Mouse (Mus musculus) c-Kit-positive CD71-positive TER-119-negative erythroid progenitor cells, embryonic 14.5 days (primary cell): ENCODE measurements around the gene Mrpl16.

Experiments
- DNase-seq: peaks from one replicate; pipeline ENCODE4 v3.0.0-alpha.2; 2013; ENCODE audit warnings: low read depth

Gene Mrpl16

DNA sequence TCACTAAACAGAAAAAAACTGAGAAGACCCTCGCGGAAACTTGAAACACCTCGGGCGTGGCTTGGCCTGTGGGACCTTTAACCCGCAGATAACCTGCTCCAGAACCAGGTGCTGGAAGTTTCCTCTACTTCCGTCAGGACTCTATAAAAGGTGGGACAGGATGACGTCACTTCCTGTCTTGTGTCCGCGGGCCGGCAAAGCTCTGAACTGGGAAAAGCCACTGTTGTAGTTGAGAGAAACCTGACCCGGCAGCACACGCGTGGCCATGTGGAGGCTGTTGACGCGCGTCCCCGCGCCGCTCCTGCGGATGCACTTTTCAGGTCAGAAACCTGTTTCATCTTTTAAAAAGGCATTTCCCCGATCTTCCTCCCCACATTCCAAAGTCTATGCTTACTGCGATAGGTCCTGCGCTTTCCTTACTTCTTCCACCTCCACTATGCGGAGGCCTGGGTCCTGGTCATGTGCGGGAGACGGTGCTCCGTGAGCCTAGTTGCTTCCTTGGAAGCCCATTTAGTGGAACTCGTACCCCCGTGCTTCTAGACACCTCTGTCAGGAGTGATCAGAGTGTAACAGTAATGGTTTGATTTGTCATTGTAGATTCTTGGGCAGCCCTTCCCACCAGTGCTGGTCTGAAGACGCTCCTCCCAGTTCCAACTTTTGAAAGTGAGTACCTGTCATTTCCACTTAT is at the start of gene Mrpl16:
Gene Mrpl16, plus strand, starts transcription at position 187 of the 688 bp plus-strand sequence.
- peak; percentile 93 for DNase-seq

DNA sequence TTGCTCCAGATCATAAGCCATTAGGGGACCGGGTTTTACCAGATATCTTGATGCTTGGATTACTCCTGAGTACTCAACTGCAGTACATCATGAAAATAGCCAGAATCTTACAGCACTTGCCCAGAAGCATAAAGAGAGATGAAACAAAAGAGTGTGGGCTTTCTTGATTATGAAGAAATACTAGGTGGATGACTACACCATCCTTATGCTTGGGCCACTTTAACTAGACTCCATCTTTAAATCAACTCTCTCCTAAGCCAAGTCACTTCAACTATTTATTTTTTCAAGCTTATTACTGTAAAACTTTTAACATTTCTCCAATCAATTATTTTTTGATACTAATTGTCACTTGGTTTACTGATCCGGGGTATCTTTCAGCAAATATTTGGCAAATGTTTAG is 46.3 kb upstream of the Mrpl16 start:
- no peak for DNase-seq

DNA sequence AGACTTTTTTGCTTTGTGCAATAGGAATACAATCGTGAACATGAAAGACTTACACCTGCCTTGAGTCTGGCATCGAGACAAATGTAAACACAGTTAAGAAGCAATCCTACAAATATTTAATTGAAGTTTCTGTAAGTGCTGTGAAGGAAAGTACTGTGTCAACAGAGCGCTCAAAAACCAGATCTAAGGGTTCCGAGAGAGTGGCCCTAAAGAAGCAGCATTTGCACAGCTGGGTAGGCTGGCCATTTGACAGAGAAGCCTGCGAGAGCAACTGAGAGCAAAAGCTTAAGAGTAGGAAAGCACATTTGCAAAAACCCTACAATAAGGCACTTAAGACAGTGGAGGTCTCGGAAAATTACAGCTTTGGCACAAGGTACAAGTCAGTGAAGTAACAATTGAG is 45.9 kb upstream of the Mrpl16 start:
- DNase-seq: no peak

DNA sequence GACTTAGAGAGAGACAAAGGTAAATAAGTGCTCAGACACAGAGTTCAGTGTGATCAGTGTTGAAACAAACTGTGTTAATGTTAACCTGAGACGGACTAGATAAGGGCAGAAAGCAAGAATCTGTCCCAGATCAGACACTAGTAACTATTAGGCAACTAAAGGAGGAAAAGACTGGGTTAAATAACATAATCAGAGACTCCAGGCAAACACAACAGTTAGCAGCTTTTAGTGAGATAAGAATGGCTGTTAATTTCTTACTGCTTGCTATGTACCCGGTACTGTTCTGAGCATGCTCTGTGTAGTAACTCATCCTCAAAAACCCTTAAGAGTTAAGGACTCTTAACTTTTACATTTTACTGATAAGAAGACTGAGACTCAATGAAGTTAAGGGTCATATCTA is 44.3 kb upstream of the Mrpl16 start:
- peak; percentile 58 for DNase-seq

DNA sequence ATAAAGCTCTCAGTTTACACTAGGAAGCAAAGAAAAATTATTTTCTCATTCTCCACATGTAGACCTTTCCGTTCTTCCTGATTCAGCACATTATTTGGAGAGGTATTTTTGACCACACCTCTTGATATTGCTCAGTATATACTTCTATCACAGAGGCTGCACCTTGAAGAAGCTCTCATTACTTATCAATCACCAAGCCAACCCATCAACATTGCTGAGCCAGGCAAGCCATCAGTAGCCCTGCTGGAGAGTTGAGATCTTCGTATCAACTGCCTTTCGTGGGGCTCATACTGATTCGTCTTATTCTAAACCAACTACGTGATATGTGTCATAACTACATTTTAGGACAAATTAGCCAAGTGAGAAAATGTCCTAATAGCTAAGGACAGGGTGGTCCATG is 42.9 kb upstream of the Mrpl16 start:
- DNase-seq: peak; percentile 60

DNA sequence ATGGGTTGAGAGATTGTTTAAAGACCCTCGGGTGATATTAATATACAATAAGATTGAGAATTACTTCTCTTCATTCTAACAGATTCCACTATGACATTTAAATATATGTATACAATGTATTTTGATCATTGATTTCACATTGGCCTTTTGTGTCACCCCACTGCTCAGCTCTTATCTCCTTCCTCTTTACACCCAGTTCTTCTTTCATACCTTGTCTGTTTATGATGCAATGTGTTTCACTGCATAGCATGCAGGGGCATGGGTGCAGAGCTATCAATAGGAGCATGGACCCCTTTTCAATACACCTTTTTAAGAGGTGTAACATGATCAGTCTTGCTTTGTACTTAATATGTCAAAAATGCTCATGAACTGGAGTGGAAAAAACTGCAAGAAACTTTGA is 39.9 kb upstream of the Mrpl16 start:
- no peak for DNase-seq

DNA sequence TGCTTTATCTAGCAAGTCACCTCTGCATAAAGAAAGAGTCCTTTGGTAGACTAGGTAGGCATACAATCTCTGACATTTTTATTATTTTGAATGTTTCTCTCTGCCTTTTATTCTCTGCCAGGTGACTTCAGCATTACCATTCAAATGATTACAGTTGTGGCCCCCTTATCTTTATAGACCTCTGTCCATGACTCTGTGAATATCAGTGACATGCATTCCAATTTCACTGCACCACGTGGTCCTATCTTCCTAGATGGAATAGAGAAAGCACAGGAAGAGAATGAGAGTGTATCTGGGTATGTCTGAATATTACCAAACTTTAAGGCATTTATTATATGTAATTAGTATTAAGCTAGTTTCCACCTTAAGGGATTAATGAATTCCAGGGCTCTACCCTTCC is 33.7 kb upstream of the Mrpl16 start:
- DNase-seq: no peak

DNA sequence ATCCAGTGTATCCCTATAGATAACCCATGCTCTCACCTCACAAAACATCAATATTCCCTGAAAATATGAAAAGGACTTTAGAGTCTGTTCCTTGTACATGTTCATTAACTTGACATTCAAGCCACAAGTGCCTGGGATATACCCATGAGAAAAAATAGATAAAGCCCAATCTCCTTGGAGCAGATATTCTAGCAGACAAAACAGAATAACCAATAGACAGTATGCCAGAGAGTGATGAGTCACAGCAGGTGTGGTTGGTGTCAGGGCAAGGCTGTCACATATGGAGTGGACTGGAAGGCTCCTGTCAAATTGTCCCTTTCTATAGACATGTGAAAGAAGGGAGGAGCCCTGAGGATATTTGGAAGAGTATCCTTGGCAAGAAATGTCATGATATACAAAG is 24.5 kb upstream of the Mrpl16 start:
- DNase-seq: no peak

DNA sequence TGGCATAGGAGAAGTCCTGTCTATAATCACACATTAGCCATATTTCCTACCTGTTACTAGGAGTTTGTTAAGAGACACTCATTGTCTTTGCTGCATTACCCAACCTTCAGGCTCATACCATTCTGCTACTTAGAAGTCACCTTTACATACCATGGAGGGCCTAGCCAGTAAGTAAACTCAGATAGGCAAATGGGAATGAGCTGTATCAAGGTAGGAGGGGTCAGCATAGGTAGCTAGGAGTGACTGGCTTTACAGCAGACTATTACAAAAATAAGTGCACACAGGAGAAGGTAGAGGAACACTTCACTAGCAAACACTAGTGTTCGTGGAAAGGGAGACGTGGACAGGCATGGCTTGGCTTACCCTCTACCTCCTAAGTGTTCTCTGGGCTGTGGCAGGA is 22.9 kb upstream of the Mrpl16 start, which contains the start of gene Gif:
Gene Gif, plus strand, starts transcription at position 257 of the 400 bp plus-strand sequence.
- DNase-seq: no peak

DNA sequence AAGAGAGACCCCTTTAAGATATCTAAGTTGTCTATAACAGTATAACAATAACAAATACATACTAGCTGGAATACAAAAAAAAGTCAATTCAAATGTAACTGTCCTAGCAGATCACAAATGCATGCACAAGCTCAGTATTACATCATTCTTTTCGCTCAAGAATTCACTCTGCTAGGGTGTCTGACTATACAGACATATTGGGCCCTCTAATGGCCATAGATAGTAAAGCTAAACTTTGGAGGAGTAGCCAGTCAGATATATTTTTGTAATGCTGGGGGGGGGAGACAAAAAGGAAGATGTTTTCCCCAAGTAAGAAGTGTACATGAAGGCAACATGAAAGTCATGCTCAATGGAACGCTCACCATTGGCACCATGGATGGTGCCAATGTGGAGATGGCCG is 5.1 kb upstream of the Mrpl16 start:
- DNase-seq: no peak

DNA sequence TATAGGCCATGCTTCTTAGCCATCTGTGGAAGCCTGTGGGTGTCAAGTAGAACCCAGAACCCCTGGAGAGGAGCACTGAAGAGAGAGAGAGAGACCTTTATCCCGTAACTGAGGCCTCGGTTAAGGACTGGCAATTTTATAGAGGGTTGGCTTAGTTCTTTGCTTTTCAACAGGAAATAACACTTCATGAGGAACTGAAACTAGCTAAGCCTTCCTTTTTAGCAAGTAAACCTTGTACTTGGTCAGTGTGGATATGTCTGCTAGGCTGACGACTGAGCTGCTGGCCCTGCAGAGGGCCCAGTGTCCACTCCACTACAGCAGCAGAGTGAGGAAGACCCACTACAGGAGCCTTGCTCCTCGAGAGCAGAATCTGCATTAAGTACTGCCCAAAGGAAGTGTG is 3.8 kb upstream of the Mrpl16 start:
- DNase-seq: no peak

DNA sequence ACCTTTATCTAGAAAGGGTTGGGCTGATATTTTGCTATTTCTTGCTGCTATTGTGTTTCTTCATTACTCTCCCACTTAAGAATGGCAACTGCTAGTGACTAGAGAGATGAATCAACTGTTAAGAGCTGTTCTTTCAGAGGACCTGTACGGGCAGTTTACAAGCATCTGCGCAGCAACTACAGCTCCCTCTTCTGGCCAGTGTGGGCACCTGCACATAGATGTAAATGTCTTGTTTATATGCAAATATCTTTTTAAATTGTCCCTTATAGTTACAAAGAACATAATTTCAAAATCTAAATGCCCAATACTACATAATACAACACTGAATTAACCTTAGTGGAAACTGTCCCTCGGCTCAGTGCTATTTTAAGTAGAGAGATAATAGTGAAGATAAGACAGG is 2.0 kb upstream of the Mrpl16 start:
- peak; percentile 39 for DNase-seq

DNA sequence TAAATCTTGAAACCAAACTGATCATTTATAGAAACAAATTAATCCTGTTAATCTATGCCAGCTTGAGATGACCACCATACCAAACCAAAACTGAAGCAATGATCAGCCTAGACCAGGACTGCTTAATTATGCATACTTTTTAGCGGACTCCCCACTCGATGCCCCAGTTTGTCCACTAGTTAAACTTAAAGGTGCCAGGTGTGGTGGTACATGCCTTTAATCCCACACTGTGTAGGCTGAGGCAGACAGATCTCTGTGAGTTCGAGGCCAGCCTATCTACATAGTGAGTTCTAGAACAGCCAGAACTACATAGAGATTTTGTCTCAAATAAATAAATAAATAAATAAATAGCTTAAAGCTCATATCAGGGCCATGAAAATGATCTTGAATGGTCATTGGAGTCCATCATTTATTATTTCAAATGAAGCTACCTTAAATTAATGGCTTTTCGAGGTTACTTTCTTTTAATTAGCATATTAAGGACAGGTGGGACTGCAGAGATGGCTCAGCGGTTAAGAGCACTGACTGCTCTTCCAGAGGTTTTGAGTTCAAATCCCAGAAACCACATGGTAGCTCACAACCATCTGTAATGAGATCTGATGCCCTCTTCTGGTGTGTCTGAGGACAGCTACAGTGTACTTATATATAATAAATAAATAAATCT is 802 bp upstream of the Mrpl16 start:
- DNase-seq: no peak

DNA sequence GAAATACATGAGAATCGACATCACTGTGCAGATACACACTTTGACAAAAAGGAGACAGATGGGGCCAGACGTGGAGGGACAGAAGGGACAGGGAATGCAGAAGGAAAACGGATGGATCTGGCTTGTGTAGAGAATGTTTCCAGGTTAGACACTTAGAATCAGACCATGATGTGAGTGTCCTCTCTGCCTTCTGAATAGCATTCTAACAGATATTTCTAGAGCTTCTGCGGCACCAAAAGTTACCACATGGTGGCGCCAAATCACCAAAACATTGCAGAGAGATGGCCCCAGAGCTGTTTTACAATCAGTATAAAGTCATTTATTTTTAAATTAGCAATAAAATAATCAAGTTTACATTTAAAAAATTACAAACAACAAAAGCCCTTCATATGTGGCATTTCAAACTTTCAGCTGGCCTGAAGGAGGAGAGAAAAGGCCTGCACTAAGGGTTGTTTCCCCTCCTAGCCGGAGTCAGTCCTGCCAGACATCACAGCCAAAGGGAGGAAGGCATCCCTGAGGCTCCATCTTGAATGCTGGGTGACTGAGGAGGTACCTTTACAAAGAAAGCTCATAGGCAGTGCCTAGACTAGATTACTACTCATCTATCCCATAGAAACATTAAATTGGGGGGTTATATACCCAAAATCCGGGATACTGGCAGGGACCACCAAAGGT is 7.1 kb downstream of the Mrpl16 start:
- peak; percentile 52 for DNase-seq

DNA sequence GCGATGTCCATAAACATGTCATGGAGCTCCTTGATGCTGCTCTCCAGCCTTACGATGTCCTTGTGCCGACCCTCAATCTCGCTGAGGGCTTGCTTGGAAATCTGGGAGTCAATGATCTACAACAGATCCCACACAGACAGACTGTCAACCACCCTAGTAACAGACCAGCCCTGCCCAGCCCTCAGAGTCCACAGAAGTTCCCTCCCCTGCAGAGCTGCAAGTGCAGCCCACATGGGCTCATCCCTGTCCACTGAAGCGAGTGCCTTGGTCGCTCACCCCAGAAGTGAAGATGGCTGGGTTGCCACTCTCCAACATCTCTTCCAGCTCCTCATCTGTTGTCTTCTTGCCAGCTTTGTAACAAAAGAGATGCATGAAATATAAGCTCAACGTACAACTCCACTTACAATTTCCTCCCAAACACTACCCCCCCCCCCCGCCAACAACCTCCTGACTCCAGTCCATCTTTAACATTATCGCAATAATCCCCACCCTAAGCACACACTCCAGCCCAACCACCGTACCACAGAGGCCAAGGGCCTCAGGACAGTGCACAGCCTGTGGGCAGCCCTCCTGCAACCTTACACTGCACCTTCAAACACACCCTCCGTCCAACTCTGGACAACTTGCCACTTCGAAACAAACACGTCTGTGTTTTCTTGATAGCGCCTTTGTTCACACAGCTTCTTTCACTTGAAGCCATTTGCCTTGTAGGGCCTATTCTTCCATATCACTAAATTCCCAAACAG is 15.4 kb downstream of the Mrpl16 start:
- no peak for DNase-seq

DNA sequence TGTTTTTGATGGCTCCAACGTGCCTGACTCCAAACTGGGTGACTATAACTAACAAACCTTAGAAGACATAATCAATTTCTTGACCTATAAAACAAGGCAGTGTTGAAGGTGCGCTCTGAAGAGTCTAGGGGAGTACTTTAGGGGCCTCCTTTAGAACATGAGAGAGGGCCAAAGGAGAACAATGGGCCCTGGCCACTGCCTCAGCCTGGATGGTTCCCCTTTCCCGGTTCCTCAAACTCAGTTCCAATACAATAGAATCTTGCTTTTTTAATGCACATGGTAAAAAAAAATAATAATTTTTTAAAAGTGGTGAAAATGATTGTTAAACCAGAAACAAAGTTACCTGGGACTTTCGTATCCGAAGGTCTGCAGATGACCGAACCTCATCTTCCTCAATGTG is 17.6 kb downstream of the Mrpl16 start:
- no peak for DNase-seq

DNA sequence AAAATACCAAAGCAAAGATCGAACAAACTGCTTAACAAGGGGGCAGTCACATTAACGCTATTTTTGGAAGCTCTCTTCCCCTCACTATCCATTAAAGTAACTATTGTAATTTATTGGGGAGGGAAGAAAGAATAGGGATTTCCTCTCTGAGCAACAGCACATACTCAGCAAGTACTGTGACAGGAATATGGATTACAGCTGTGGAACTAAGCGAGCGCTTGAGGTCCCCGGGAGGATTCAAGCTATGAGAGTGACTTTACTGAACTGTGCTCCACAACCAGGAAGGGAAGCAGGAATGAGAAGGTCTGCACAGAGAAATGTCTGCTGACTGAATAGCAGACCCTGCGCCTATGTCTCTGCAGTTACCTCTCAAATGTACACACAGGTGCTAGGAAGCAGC is 18.7 kb downstream of the Mrpl16 start:
- no peak for DNase-seq

DNA sequence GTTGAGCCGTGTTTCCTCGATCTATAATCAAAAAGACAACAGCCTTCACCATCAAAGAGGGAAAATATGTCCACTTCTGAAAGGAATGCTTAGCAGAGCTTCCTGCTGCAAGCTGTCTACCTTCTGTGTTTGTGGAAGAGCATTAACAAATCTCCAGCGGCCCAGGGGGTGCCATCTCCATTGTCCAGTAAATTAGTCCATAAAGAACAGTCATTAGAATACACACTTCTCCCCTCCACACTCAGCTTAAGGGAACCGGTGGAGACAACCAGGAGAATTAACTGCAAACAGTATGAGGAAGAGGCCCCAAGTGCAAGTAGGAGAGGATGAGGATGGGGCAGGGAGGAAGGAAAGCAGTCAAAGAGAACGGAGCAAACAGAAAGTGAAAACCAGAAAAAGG is 21.6 kb downstream of the Mrpl16 start:
- DNase-seq: no peak

DNA sequence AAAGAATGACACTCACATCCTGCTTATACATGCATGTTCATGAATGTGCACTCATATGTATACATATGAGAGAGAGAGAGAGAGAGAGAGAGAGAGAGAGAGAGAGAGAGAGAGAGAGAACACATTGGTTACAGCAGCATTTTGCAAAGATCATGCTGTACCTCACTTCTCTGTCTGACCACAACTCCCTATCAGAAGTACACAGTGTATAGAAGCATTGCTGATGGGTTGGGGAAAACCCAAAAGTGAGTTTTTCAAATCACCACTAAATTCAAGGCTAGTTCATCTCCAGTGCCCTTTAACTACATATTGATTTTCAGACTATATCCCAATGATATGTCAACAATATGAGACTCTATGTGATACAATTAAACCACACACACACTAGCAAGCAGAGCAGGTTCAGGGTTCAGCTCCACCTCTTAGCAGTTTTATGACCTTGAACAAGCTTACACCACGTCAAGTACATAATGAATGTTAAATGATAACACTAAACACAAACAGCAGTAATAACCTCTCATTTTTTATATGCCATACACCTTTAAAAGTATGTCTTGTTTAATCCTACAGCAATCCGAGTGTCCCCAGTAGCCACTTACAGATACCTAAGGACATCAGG is 23.7 kb downstream of the Mrpl16 start:
- no peak for DNase-seq

DNA sequence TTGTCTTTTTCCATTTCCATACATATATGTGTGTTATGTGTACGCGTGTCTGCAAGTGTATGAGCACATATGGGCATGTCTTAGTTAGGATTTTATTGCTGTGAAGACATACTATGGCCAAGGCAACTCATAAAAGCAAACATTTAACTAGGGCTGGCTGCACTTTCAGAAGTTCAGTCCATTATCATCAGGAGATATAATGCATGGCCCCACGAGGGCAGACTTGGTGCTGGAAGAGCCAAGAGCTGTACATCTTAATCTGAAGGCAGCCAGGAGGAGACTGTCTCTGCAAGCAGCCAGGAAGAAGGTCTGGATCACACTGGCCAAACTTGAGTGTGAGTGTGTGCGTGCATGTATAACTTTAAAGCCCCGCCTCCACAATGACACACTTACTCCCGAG is 24.3 kb downstream of the Mrpl16 start:
- no peak for DNase-seq

DNA sequence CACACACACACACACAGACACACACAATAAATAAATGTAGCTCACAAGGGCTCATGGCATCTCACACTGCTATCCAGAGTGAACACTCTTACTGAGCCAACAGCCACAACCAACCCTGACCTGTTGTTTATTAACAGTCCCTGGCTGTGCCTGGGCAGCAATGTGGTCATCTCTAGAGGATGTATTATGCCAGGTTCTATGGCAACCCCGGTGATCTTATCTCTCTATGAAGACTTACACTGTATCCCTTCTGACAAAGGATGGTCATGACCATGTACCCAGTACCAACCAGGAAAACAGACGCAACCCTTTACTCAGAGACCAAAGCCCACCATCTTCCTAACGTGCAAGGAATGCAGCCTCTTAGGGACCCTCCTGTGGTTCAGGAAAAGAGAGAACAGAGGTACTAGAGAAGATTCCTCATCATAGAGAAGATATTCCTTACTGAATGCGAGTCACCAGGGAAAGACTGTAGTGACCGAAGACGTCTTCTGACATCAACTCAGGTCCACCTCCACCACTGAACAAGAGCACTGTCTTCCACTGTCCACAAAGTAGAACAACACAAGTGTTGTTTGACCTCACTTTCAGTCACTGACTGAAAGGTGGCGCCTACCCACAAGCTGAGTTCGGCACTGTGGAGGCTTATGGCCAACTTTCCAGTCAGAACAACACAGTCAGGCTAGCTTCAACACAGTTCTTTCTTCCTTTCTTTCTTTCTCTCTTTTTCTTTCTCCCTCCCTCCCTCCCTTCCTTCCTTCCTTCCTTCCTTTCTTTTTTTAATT is 30.5 kb downstream of the Mrpl16 start:
- no peak for DNase-seq
